Mouse (Mus musculus) kidney, postnatal 0 days (tissue): ENCODE measurements at regions not wholly inside any gene's neighbourhood (a gene's known extent, or its start where the extent isn't known, plus 50 kb on each side); places are given as distances from the start of the nearest gene placed in this dataset.
A peak's percentile ranks its signal among the peaks of the same experiment; 100 is the strongest.
"Not testable (repeated sequence)": the region's sequence is repeated elsewhere in the genome, so short reads cannot be mapped to it uniquely, and the experiment has no call there.

ENCODE experiments used
- ATAC-seq: fragments of 200-750 bp; cut with Nextera tagmentation; replicated peaks from 2 replicates; pipeline ENCODE4 v1.8.0; 2017; ENCODE audit warnings: low read depth, moderate number of reproducible peaks, moderate TSS enrichment, moderate library complexity; ENCODE audit not compliant: low FRiP score
- DNase-seq: peaks from one replicate; pipeline ENCODE4 v3.0.0-alpha.2; 2016; ENCODE audit warnings: low spot score
- H3K27ac ChIP-seq: fragments of 300-500 bp; sonication (generic); 2 replicates; pipeline ENCODE4 v1.5.1; 2014; ENCODE audit warnings: mild to moderate bottlenecking
- H3K27me3 ChIP-seq: fragments of 300-500 bp; sonication (generic); 2 replicates; pipeline ENCODE4 v1.6.1; 2014; ENCODE audit warnings: low read length, mixed read lengths; ENCODE audit not compliant: insufficient read depth
- H3K36me3 ChIP-seq: fragments of 300-500 bp; sonication (generic); 2 replicates; pipeline ENCODE4 v1.6.1; 2014; ENCODE audit warnings: low read length, mixed read lengths; ENCODE audit not compliant: insufficient read depth
- H3K4me1 ChIP-seq: fragments of 300-500 bp; sonication (generic); replicated peaks from 2 replicates; pipeline ENCODE4 v1.6.1; 2014; ENCODE audit warnings: antibody characterized with exemption, low read length, mixed read lengths; ENCODE audit not compliant: insufficient read depth
- H3K4me2 ChIP-seq: fragments of 300-500 bp; sonication (generic); 2 replicates; pipeline ENCODE4 v1.6.1; 2014; ENCODE audit warnings: mild to moderate bottlenecking, low read length, moderate library complexity, mixed read lengths
- H3K4me3 ChIP-seq: fragments of 300-500 bp; sonication (generic); replicated peaks from 2 replicates; pipeline ENCODE4 v1.5.1; 2014; ENCODE audit warnings: low read depth, low read length
- H3K9ac ChIP-seq: fragments of 300-500 bp; sonication (generic); 2 replicates; pipeline ENCODE4 v1.6.1; 2014; ENCODE audit warnings: low read depth, low read length
- H3K9me3 ChIP-seq: fragments of 300-500 bp; sonication (generic); replicated peaks from 2 replicates; pipeline ENCODE4 v1.6.1; 2016; ENCODE audit warnings: low read length, inconsistent platforms, mixed read lengths
- CTCF ChIP-seq: IDR thresholded peaks from 2 replicates; pipeline ENCODE4 v1.5.1; 2016; ENCODE audit warnings: antibody characterized with exemption, low read depth, mild to moderate bottlenecking, moderate library complexity
- WGBS: fragments of 180-500 bp; shearing (Covaris S2); extraction: QIAGEN DNeasy Blood & Tissue Kit; methylation state at CpG from one replicate; pipeline ENCODE4 v1.1.7; 2014; 5-methylcytosine and 5-hydroxymethylcytosine counted together

DNA sequence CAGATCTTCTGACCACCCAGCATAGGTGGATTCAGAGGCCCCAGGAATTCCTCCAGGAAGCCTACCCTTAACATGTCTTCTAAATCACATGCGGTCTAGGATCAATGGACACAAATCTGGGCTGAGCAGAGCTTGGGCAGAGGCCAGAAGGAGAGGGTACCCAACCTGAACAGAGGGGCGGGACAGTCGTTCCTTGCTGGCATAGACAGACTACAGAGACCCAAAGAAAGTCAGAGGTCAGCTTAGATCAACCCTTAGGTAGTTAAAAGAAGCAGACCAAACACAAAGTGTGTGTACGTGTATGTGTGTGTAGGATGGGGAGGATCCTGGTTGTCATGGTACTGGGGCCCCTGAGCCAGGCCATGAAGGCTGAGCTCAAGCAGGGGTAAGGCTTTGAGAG lies 124.7 kb upstream of the Haao start:
- Histone ChIP-seq H3K4me2 (no peak overlapping the region), H3K36me3 (no peaks in the 10 kb centered on the region), H3K27me3 (no peaks in the 10 kb centered on the region), H3K4me3 (no peak overlapping the region), H3K9me3 (no peaks in the 10 kb centered on the region), H3K27ac (no peak overlapping the region), H3K4me1 (no peaks in the 10 kb centered on the region; the same call in 1 of the 2 replicates), H3K9ac (no peak overlapping the region)
- DNase-seq (no peak), ATAC-seq (peak; percentile 63)
- WGBS, result 56% methylated on average over 4 of the region's 4 CpGs
- TF ChIP-seq CTCF, result no peak

- H3K4me2 ChIP-seq, result no peak overlapping the region
- DNase-seq (no peak), ATAC-seq (peak; percentile 12; the same call in 1 of the 2 replicates)
- WGBS, result 27% methylated on average over 5 of the region's 5 CpGs
- no peak overlapping the region for H3K27ac ChIP-seq
- TF ChIP-seq CTCF, result no peak
- H3K9me3 ChIP-seq, result no peaks in the 10 kb centered on the region
- no peak overlapping the region for H3K9ac ChIP-seq
- H3K27me3 ChIP-seq, result no peaks in the 10 kb centered on the region
- H3K4me3 ChIP-seq, result no peak overlapping the region
- no peaks in the 10 kb centered on the region; the same call in 1 of the 2 replicates for H3K4me1 ChIP-seq
- no peaks in the 10 kb centered on the region for H3K36me3 ChIP-seq
Measured at GRCm38 (mm10) chr17:83972026-83972425, 124.3 kb upstream of the Haao start.

- ATAC-seq, result no peak
Measured at GRCm38 (mm10) chr17:83969407-83969826, 121.7 kb upstream of the Haao start.

GRCm38 (mm10) chr17:83968124-83968523 lies 120.4 kb upstream of the Haao start:
- ATAC-seq, H3K4me1 ChIP-seq, H3K9ac ChIP-seq, H3K4me2 ChIP-seq, H3K9me3 ChIP-seq, H3K27me3 ChIP-seq, DNase-seq, H3K27ac ChIP-seq, H3K4me3 ChIP-seq, H3K36me3 ChIP-seq: not testable (repeated sequence)
- 94% methylated on average over 3 of the region's 3 CpGs for WGBS
- TF ChIP-seq CTCF, result peak; percentile 48

More at GRCm38 (mm10) chr17:83969407-83969826, 121.7 kb upstream of the Haao start:
- Histone ChIP-seq H3K9me3 (no peaks in the 10 kb centered on the region), H3K9ac (no peak overlapping the region), H3K36me3 (no peaks in the 10 kb centered on the region), H3K4me2 (no peak overlapping the region), H3K4me1 (peaks cover 3% of the 10 kb centered on the region; the same call in 1 of the 2 replicates), H3K27me3 (no peaks in the 10 kb centered on the region), H3K4me3 (no peak overlapping the region), H3K27ac (peak overlapping the region; percentile 25; the same call in 1 of the 2 replicates)
- 49% methylated on average over 7 of the region's 7 CpGs for WGBS
- no peak for DNase-seq
- no peak for TF ChIP-seq CTCF

DNA sequence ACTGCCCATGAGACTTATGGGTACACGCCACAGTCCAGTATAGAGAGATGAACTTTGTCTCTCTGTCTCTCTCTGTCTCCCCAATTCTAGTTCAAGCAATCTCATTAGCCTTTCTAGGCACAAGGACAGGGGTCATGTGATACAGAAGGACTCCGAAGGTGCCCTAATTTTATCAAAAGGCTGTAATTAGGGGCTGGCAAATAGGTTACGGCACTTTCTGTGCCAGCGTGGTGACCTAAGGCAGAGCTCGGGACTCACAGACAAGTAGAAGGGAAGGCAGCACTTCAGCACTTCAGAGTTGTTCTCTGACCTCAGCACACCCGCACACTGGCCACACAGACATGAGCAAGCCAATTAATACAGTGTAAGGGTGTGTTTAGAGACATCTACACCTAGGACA lies 119.2 kb upstream of the Haao start:
- 94% methylated on average over 6 of the region's 6 CpGs for WGBS
- Histone ChIP-seq H3K4me1 (peaks cover 8% of the 10 kb centered on the region; the same call in 1 of the 2 replicates), H3K27ac (no peak overlapping the region), H3K9ac (no peak overlapping the region), H3K9me3 (no peaks in the 10 kb centered on the region), H3K4me3 (no peak overlapping the region), H3K4me2 (no peak overlapping the region), H3K27me3 (no peaks in the 10 kb centered on the region), H3K36me3 (no peaks in the 10 kb centered on the region)
- DNase-seq (no peak), ATAC-seq (no peak)
- TF ChIP-seq CTCF, result no peak

GRCm38 (mm10) chr17:83964454-83965211 lies 116.9 kb upstream of the Haao start:
- no peak for DNase-seq
- no peak overlapping the region for H3K27ac ChIP-seq
- 48% methylated on average over 13 of the region's 13 CpGs for WGBS

More at GRCm38 (mm10) chr17:83964454-83965211, 116.9 kb upstream of the Haao start:
- Histone ChIP-seq H3K4me2 (no peak overlapping the region), H3K4me1 (peaks cover 17% of the 10 kb centered on the region), H3K36me3 (no peaks in the 10 kb centered on the region), H3K4me3 (no peak overlapping the region), H3K27me3 (no peaks in the 10 kb centered on the region), H3K9ac (no peak overlapping the region), H3K9me3 (no peaks in the 10 kb centered on the region)
- no peak for TF ChIP-seq CTCF
- peak; percentile 37; the same call in 1 of the 2 replicates for ATAC-seq
